Mouse (Mus musculus): ENCODE results near the gene Ifna11. TPM values are rescaled to one million over a fixed set of nuclear protein-coding genes. Genes with fewer than 3 reads are reported as not detected.
"Not testable (repeated sequence)": the region's sequence is repeated elsewhere in the genome, so short reads cannot be mapped to it uniquely, and the experiment has no call there.

Ifna11 gene
- polyA plus RNA-seq, 1 experiment = not detected

GRCm38 (mm10) chr4:88788402-88788801 is 31.4 kb upstream of the Ifna11 start, which contains the start of gene Gm13277:
TSS of gene Gm13277 (plus strand) at chr4:88788632.
- H3K4me1 ChIP-seq (ENCODE audit: control insufficient read depth, insufficient read depth, low read length); H3K36me3 ChIP-seq (ENCODE audit: control insufficient read depth, insufficient read depth, low read length); H3K27me3 ChIP-seq (replicated peaks; ENCODE audit: control insufficient read depth, insufficient read depth, low read length); H3K27ac ChIP-seq (ENCODE audit: insufficient read depth, low read depth, low read length); H3K4me3 ChIP-seq (ENCODE audit: insufficient read depth, low read depth, low read length): not testable (repeated sequence)
- 0 out of 2 replicates have a peak, but pooled peaks have one; percentile 27 for TF ChIP-seq CTCF (conservative IDR thresholded peaks at IDR 0.05; ENCODE audit: insufficient read depth, insufficient read length, low read depth, low read length)
- WGBS = 0% methylated on average over 1 of the region's 28 CpGs
- peak; percentile 88 for DNase-seq

GRCm38 (mm10) chr4:88791250-88791649 is 28.5 kb upstream of the Ifna11 start, which contains the start of gene Gm13278:
TSS of gene Gm13278 (plus strand) at chr4:88791550.
- DNase-seq; H3K4me1 ChIP-seq (ENCODE audit: control insufficient read depth, insufficient read depth, low read length); H3K27ac ChIP-seq (ENCODE audit: insufficient read depth, low read depth, low read length); H3K27me3 ChIP-seq (replicated peaks; ENCODE audit: control insufficient read depth, insufficient read depth, low read length); H3K36me3 ChIP-seq (ENCODE audit: control insufficient read depth, insufficient read depth, low read length); H3K4me3 ChIP-seq (ENCODE audit: insufficient read depth, low read depth, low read length): not testable (repeated sequence)
- no CpG with 5 or more reads among the region's 28 CpGs for WGBS

GRCm38 (mm10) chr4:88793936-88794675 is 25.7 kb upstream of the Ifna11 start, which contains the start of gene Gm13275:
TSS of gene Gm13275 (plus strand) at chr4:88794487.
- H3K27ac ChIP-seq (ENCODE audit: insufficient read depth, low read depth, low read length); H3K4me3 ChIP-seq (ENCODE audit: insufficient read depth, low read depth, low read length); H3K36me3 ChIP-seq (ENCODE audit: control insufficient read depth, insufficient read depth, low read length); H3K4me1 ChIP-seq (ENCODE audit: control insufficient read depth, insufficient read depth, low read length); H3K27me3 ChIP-seq (replicated peaks; ENCODE audit: control insufficient read depth, insufficient read depth, low read length): not testable (repeated sequence)
- DNase-seq = peak; percentile 51
- WGBS = under 1% methylated on average over 16 of the region's 52 CpGs

GRCm38 (mm10) chr4:88797097-88797496 is 22.7 kb upstream of the Ifna11 start, which contains the start of gene Gm13279:
TSS of gene Gm13279 (plus strand) at chr4:88797397.
- H3K27me3 ChIP-seq (replicated peaks; ENCODE audit: control insufficient read depth, insufficient read depth, low read length); H3K4me1 ChIP-seq (ENCODE audit: control insufficient read depth, insufficient read depth, low read length); H3K4me3 ChIP-seq (ENCODE audit: insufficient read depth, low read depth, low read length); DNase-seq; H3K27ac ChIP-seq (ENCODE audit: insufficient read depth, low read depth, low read length); H3K36me3 ChIP-seq (ENCODE audit: control insufficient read depth, insufficient read depth, low read length): not testable (repeated sequence)
- WGBS = no CpG with 5 or more reads among the region's 28 CpGs

GRCm38 (mm10) chr4:88799365-88799764 is 20.4 kb upstream of the Ifna11 start, which contains the start of gene Gm13285:
TSS of gene Gm13285 (plus strand) at chr4:88799665.
- H3K36me3 ChIP-seq (ENCODE audit: control insufficient read depth, insufficient read depth, low read length); H3K27me3 ChIP-seq (replicated peaks; ENCODE audit: control insufficient read depth, insufficient read depth, low read length); DNase-seq; H3K4me1 ChIP-seq (ENCODE audit: control insufficient read depth, insufficient read depth, low read length); H3K4me3 ChIP-seq (ENCODE audit: insufficient read depth, low read depth, low read length); H3K27ac ChIP-seq (ENCODE audit: insufficient read depth, low read depth, low read length): not testable (repeated sequence)
- WGBS = 12% methylated on average over 6 of the region's 7 CpGs

DNA sequence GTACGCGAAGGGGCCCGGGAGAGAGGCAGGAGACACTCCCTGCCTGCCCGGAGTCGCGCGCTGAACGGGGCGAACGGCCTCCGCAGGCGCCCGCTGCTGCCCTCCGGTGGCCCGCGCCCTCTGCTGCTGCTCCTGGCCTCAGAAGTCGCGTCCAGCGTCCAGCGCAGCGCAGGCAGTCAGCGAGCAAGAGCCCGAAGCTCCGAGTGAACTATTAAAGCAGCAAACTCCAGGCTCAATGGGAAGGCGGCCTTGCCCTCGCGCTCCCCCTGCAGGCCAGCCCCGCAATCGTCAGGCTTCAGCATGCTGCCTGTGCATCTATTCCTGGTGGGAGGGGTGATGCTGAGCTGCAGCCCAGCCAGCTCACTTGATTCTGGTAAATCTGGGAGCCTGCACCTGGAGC is 16.8 kb upstream of the Ifna11 start, which contains the start of gene Gm13287:
Gene Gm13287 (plus strand): TSS at position 301 of the 400 bp plus-strand sequence.
- H3K27me3 ChIP-seq (replicated peaks; ENCODE audit: control insufficient read depth, insufficient read depth, low read length); H3K27ac ChIP-seq (ENCODE audit: insufficient read depth, low read depth, low read length); H3K4me1 ChIP-seq (ENCODE audit: control insufficient read depth, insufficient read depth, low read length); H3K36me3 ChIP-seq (ENCODE audit: control insufficient read depth, insufficient read depth, low read length); H3K4me3 ChIP-seq (ENCODE audit: insufficient read depth, low read depth, low read length); DNase-seq: not testable (repeated sequence)
- WGBS = no CpG with 5 or more reads among the region's 29 CpGs

GRCm38 (mm10) chr4:88805231-88805630 is 14.5 kb upstream of the Ifna11 start, which contains the start of gene Gm13288:
TSS of gene Gm13288 (plus strand) at chr4:88805531.
- H3K36me3 ChIP-seq (ENCODE audit: control insufficient read depth, insufficient read depth, low read length); H3K27me3 ChIP-seq (replicated peaks; ENCODE audit: control insufficient read depth, insufficient read depth, low read length); H3K27ac ChIP-seq (ENCODE audit: insufficient read depth, low read depth, low read length); H3K4me3 ChIP-seq (ENCODE audit: insufficient read depth, low read depth, low read length); DNase-seq; H3K4me1 ChIP-seq (ENCODE audit: control insufficient read depth, insufficient read depth, low read length): not testable (repeated sequence)
- WGBS = no CpG with 5 or more reads among the region's 8 CpGs

DNA sequence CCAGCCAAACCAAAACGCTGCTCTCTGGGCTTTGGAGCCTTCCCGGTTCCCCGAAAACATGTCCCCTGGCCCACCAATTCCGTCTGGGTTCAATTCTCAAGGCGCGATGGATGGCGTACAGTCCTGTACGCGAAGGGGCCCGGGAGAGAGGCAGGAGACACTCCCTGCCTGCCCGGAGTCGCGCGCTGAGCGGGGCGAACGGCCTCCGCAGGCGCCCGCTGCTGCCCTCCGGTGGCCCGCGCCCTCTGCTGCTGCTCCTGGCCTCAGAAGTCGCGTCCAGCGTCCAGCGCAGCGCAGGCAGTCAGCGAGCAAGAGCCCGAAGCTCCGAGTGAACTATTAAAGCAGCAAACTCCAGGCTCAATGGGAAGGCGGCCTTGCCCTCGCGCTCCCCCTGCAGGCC is 14.0 kb upstream of the Ifna11 start:
- WGBS = under 1% methylated on average over 15 of the region's 34 CpGs
- not testable (repeated sequence) for H3K4me1 ChIP-seq (ENCODE audit: control insufficient read depth, insufficient read depth, low read length); H3K27ac ChIP-seq (ENCODE audit: insufficient read depth, low read depth, low read length); H3K4me3 ChIP-seq (ENCODE audit: insufficient read depth, low read depth, low read length); H3K36me3 ChIP-seq (ENCODE audit: control insufficient read depth, insufficient read depth, low read length); H3K27me3 ChIP-seq (replicated peaks; ENCODE audit: control insufficient read depth, insufficient read depth, low read length)
- peak; percentile 51 for DNase-seq

Measured in kidney, adult 2 months (tissue).